Mouse (Mus musculus) E14TG2a.4 (cell line): Measurements from ENCODE around the gene Gpsm3.

Source experiments
- CTCF ChIP-seq: conservative IDR thresholded peaks from 2 replicates; pipeline ENCODE4 v1.5.1; 2014; ENCODE audit warnings: low read length
- NANOG ChIP-seq: IDR thresholded peaks from 2 replicates; pipeline ENCODE4 v1.6.1; 2014; ENCODE audit warnings: borderline replicate concordance, low read length, mixed read lengths
- POU5F1 ChIP-seq: IDR thresholded peaks from 2 replicates; pipeline ENCODE4 v1.6.1; 2014; ENCODE audit warnings: low read length, borderline replicate concordance

- no peak for TF ChIP-seq CTCF
- TF ChIP-seq POU5F1 = no peak
- TF ChIP-seq NANOG = no peak
Measured at GRCm38 (mm10) chr17:34613054-34613645, 23.5 kb downstream of the Gpsm3 start.
